Mouse (Mus musculus) ES-Bruce4 (cell line): ENCODE data around the gene Ppcdc.

Source experiments
- CTCF ChIP-seq: IDR thresholded peaks from one replicate; pipeline ENCODE4 v1.8.1; 2011; ENCODE audit warnings: low read depth, low read length
- EP300 ChIP-seq: IDR thresholded peaks from 2 replicates; pipeline ENCODE4 v1.6.1; 2011; ENCODE audit warnings: low read depth, low read length; ENCODE audit not compliant: insufficient read depth
- POLR2A ChIP-seq: IDR thresholded peaks from one replicate; pipeline ENCODE4 v1.8.1; 2011; ENCODE audit warnings: low read length; ENCODE audit not compliant: insufficient read depth

DNA sequence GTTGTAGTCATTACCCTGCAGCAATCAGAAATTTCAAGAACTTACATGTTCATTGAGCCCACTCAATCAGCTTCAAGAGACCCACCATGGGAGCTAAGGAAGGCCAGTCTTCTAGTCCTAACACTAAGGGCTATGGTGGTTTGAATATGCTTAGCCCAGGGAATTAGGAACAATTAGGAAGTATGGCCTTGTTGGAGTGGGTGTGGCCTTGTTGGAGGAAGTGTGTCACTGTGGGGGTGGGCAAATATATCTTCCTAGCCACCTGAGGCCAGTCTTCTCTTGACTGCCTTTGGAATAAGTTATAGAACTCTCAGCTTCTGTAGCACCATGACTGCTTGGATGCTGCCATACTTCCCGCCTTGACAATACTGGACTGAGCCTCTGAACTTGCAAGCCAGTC, 696 bp upstream of the Ppcdc start:
- TF ChIP-seq CTCF (no peak), EP300 (no peak), POLR2A (no peak)
